Mouse (Mus musculus): ENCODE results near the gene Plcb2. TPM values are rescaled to one million over a fixed set of nuclear protein-coding genes. Genes with fewer than 3 reads are reported as not detected.

Plcb2 gene
- total RNA-seq, 2 experiments from 2014 or later: 0.11 to 0.43 TPM

DNA sequence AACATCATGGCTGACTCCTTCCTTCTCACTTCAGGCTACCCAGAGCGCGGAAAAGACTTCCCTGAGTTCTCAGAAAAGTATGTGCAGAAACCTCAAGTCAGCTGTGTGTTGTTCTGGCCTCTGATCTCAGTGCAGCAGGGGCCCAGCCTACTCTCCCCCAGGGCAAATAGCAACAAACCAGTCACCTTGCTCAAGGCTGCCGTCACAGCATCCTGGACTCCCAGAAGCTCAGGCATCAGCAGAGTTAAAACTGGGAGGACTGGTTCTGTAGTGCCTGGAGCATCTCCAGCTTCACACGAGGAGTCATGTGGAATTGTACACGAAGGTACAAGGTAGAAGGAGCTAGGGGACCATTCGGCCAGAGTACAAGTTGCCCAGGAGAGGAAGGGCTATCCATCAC, 59.0 kb downstream of the Plcb2 start:
- intact Hi-C loops (cut with DNase I): no loop called here
- H3K27ac ChIP-seq: no peak overlapping the region
- no peak overlapping the region for H3K4me3 ChIP-seq
- TF ChIP-seq CTCF (IDR thresholded peaks at IDR 0.05): no peak
- DNase-seq: no peak

DNA sequence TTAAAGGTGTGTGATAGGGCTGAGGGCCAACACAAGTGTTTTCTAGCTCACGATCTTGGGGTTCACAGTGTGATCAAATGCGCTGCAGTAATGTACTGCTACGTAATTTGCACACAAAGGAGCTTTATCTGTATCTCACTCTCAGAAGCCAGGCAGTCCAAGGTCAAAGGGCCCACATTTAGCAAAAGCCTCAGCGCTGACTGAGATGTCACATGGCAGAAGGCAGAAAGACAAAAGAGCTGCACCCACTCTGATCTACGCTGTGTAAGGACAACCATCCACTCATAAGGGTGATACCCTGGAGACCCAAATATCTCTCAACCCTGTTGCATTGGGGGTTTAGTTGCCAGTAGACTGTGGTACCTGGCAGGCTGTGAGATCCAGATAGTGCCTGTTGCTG, 61.1 kb downstream of the Plcb2 start:
- intact Hi-C loops (cut with DNase I): no loop called here
- no peak overlapping the region for H3K27ac ChIP-seq
- DNase-seq: no peak
- H3K4me3 ChIP-seq: no peak overlapping the region
- TF ChIP-seq CTCF (IDR thresholded peaks at IDR 0.05): no peak

DNA sequence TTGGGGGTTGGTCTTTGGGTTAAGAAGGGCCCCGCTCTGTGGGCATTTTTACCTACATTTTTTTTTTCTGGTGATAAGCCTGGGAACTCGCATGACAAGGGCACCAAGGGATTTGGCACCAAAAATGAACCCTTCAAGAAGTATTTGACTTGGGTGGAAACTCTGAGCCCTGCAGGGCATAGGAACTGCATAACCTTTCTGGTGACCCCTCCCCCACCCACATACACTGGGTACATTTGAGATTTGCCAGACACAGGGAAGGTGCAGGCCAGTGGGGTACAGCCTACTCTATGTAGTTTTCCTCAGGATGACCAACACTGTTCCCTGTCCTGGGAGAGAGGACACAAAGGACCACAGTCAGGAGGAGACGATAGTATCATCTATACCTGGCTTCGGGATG, 62.6 kb downstream of the Plcb2 start:
- Histone ChIP-seq H3K4me3 (no peak overlapping the region), H3K27ac (no peak overlapping the region)
- TF ChIP-seq CTCF (IDR thresholded peaks at IDR 0.05): no peak
- no peak for DNase-seq
- intact Hi-C loops (cut with DNase I): no loop called here

DNA sequence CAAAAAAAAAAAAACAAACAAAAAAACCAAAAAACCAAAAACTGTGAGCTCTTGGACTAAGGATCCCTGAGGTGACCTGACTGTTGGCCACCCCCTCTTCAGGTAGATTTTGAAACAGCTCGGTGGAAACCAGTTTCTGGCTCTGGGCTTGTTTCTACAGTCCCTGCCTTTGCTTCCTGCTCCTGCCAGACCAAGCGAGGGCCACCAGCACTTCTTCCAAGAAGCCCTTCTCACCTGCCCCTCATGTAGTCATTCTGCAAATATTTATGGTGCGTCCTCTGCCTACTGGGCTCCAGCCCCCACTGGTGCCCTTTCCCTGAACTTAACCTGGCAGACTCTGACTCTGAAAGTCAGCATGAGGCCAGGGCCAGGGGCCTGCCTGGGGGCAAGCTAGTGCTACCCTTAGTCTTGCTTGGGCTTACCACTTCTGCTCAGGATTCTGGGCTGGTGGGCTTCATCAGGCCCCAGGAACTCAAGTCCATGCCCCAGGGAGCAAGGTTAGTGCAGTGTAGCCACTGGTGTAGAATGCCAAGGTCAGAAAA, 63.2 kb downstream of the Plcb2 start:
- H3K27ac ChIP-seq: no peak overlapping the region

DNA sequence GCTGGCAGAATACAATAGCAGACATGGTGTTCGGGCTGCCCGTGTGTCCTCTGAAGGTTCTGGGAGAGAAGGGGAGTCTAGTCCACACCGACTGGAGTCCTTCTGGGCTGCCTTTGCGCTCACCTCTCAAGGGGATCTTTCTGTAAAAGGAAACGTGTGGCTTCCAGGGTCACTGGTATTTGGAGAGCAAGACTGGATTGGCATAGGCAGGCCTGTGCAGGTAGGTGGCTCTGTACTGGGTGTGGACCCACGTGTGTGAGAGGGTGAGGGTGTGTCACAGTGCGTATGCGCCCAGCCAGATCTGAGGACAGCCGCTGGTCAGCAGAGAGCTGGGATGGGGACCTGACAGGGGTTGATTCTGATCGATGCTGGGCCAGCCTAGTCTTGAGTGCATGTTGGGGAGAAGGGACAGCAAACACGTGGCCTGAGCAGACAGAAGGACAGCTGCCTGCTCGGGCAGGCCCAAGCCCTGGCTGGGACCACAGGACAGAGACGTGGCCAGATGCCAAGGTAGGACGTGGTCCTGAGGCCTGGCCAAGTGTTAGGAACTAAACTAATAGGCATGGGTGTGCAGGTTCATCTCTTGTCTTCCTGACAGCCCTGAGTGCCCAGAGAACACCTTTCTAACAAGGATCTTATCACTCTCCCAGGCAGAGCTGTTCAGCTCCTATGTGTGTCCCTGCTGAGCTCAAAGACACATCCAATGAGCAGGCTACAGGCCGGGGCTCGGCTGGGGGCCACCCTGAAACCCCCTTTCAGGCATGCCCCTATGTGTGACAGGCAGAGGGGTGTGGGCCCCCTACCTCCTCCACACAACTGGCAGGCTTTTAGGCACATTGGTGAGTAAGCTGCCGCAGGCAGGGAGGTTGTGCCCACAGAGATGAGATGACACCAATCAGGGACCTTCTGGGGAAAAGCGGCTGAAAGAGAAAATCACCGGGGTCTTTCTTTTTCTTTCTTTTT, 64.2 kb downstream of the Plcb2 start:
- intact Hi-C loops (cut with DNase I): no loop called here
- no peak for DNase-seq
- Histone ChIP-seq H3K27ac (no peak overlapping the region), H3K4me3 (peak overlapping the region; percentile 66)
- no peak for TF ChIP-seq CTCF (IDR thresholded peaks at IDR 0.05)

More for the DNA sequence above, 63.2 kb downstream of the Plcb2 start:
- TF ChIP-seq CTCF (IDR thresholded peaks at IDR 0.05): no peak
- no peak overlapping the region for H3K4me3 ChIP-seq
- intact Hi-C loops (cut with DNase I): no loop called here
- no peak for DNase-seq

DNA sequence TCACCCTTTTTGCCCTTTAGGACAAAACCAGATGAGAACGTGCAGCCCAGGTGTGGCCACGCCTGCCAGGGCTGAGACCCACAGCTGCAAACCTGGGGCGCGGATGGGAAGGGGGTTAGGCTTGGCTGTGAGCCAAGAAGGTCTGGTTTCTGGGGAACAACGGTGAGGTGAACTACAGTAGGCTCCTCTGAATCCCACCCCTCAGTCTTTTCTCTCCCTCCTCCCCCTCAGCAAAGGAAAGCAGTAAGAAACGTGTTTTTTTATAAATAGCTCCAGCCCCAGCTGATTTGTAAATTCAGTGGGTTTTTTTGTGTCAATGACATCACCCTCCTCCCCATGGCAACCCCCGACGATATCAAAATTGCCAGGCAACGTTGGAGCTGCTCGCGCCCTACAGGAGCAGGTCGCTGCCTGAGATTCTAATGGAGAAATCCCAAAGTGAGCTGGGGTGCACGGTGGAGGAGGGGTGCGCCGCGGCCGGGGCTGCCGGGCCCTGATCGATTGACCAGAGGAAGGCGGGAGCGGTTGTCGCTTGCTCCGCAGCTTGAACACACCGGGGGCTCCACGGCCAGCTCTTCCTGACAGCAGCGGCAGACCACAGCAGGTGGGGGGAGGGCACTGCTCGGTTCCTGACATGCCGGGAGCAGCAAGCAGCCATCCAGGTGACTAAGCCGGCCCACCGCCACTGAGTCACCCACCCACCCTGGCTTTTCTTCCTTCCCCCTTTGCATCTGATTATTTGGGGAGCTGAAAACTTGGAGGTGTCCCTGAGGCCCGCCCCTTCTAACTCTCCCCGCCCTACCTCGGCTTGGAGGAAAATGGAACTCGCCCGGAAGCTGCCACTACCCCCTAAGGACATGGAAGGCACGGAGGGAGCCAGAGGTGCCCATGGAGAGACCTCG, 65.1 kb downstream of the Plcb2 start, which contains the start of gene Pak6:
TSS of gene Pak6 (plus strand) at position 402 of the 902 bp plus-strand sequence.
- Histone ChIP-seq H3K27ac (no peak within 1 kb of the TSS), H3K4me3 (peak within 1 kb of the TSS; percentile 66)
- no peak for TF ChIP-seq CTCF (IDR thresholded peaks at IDR 0.05)
- intact Hi-C loops (cut with DNase I): no loop called here
- DNase-seq: no peak

DNA sequence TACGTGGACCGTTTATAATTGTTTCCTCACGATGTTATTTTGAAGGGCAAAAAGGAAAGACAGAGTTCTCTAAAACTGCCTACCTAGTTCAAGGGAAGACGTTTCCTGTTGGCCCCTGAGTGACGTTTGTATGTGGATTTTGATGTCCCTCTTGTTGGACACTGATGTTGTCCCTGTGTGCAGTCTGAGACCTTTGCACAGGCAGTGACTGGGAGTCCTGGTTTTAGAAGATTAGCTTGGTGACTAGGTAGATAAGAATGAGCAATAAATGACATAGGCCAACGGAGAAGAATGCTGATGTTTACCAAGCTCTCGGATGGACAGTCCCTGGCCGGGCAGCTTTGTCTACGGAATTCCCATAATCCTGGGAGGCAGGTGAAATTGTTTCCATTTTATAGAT, 66.3 kb downstream of the Plcb2 start:
- DNase-seq: no peak
- Histone ChIP-seq H3K4me3 (no peak overlapping the region), H3K27ac (no peak overlapping the region)
- TF ChIP-seq CTCF (IDR thresholded peaks at IDR 0.05): no peak
- intact Hi-C loops (cut with DNase I): no loop called here

DNA sequence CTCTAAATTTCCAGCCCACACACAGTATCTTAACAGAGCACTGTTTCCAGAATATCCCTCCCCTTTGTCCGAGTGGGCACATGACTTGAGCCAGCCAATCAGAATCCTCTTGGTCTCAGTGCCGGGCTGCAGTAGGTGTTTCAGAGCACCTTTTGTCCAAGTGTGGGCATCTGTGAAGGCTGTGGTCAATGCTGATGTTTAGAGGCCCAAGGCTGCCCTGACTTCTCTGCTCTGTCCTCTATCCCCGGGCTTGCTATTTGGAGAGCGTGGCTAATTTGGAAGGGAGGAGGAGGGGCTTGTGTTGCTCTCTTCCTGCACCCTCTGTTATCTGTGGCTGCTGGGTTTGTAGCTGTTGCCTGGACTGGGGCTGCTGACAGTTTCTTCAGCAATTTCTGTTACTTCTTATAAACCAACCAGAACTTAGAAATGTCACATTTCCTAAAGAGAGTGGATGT, 68.2 kb downstream of the Plcb2 start:
- intact Hi-C loops (cut with DNase I): no loop called here
- H3K27ac ChIP-seq: no peak overlapping the region; the same call in 1 of the 2 replicates
- DNase-seq: peak; percentile 55
- no peak for TF ChIP-seq CTCF (IDR thresholded peaks at IDR 0.05)
- H3K4me3 ChIP-seq: peak overlapping the region; percentile 67

DNA sequence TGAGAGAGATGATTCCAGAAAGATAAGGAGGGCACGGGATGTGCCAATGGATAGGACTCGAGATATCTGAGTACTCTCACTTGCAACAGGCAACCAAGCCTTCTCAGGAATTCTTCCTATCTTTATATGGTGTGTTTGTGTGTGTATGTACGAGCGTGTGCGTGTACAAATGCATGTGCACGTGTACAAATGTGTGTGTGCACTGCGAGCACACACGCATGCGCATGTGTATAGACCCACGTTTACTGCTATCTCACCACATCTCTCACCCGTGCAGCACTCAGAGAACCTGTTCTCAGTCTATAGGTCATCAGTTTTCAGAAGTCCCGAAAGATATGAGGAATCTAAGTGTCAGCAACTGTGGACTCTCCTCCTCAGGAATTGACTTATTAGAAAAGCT, 68.7 kb downstream of the Plcb2 start:
- no peak for DNase-seq
- intact Hi-C loops (cut with DNase I): no loop called here
- no peak for TF ChIP-seq CTCF (IDR thresholded peaks at IDR 0.05)
- H3K27ac ChIP-seq: no peak overlapping the region
- H3K4me3 ChIP-seq: peak overlapping the region; percentile 67

DNA sequence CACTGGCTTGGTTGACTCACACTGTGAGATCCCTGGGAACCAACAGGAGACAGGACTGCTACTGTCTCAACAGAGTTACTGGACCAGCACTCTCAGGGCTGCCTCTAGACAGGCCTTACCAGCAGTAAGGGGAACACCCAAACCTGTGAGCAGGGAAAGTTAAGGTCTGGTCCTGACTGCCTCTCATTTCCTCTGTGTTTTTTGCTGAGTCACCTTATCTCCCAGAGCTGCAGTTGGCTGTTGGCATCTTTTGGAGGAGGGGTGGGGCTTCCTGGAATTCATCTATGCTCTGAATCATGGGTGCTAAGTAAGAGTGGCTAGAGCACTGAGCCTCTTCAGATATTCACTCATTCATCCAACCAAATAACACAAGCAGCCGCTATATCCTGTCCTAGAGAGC, 69.2 kb downstream of the Plcb2 start:
- intact Hi-C loops (cut with DNase I): no loop called here
- Histone ChIP-seq H3K4me3 (no peak overlapping the region), H3K27ac (peak overlapping the region; percentile 12; the same call in 1 of the 2 replicates)
- DNase-seq: peak; percentile 35
- no peak for TF ChIP-seq CTCF (IDR thresholded peaks at IDR 0.05)

DNA sequence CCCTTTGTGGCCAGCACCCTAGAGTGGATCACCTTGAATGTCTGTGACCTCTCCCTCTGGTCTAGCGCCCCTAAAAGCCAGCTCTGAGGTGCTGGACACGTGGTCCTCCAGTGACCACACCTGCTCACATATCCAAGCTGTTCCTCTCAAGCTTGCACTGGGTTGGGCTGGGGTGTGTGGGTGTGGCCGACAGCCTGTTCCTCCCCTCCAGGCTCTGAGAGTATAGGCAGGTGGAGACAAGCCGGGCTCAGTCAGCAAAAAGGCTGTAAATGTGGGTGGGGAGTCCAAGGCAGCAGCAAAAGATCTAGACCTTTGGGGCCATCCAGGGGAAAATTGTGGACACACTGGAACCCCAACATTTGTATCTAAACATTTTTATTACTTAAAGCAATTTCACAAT, 69.8 kb downstream of the Plcb2 start:
- H3K4me3 ChIP-seq: no peak overlapping the region
- intact Hi-C loops (cut with DNase I): no loop called here
- DNase-seq: no peak
- no peak overlapping the region for H3K27ac ChIP-seq
- no peak for TF ChIP-seq CTCF (IDR thresholded peaks at IDR 0.05)

Other genes starting within 250 kb of the Plcb2 start
- gene Srp14, start 248.7 kb downstream of the Plcb2 start, total RNA-seq (2021): 100 to 1,000 TPM; 120 to 133 TPM
- gene Bmf, start 178.8 kb downstream of the Plcb2 start, total RNA-seq (2021): 1 to 10 TPM; 3.3 to 6.2 TPM
- gene Bub1b, start 130.2 kb downstream of the Plcb2 start, total RNA-seq (2021): under 1 TPM; 0.25 to 0.38 TPM
- not detected for gene Pak6, start 65.1 kb downstream of the Plcb2 start, total RNA-seq (2021)
- under 1 TPM in 1 of 2 experiments, not detected in 1; 0.06 TPM for gene Ankrd63, start 24.5 kb downstream of the Plcb2 start, total RNA-seq (2021)
- gene Inafm2, start 17.3 kb upstream of the Plcb2 start, total RNA-seq (2021): 1 to 10 TPM; 5.2 to 5.8 TPM
- gene Ccdc9b, start 34.2 kb upstream of the Plcb2 start, total RNA-seq (2021): 10 to 100 TPM; 14.6 to 20.8 TPM
- not detected for gene Phgr1, start 44.3 kb upstream of the Plcb2 start, total RNA-seq (2021)
- gene Disp2, start 51.3 kb upstream of the Plcb2 start, total RNA-seq (2021): not detected
- gene Knstrn, start 85.6 kb upstream of the Plcb2 start, total RNA-seq (2021): under 1 TPM; 0.28 to 0.31 TPM
- 100 to 1,000 TPM; 122 to 189 TPM for gene Ivd, start 133.5 kb upstream of the Plcb2 start, total RNA-seq (2021)
- 1 to 10 TPM; 5.2 to 6.4 TPM for gene Bahd1, start 171.9 kb upstream of the Plcb2 start, total RNA-seq (2021)
- 1 to 10 TPM; 1.6 to 2.3 TPM for gene Chst14, start 198.1 kb upstream of the Plcb2 start, total RNA-seq (2021)

All from gastrocnemius, adult 2 months (tissue).